Mouse (Mus musculus): Measurements from ENCODE around the gene Ggta1. TPM values are rescaled to one million over a fixed set of nuclear protein-coding genes. Genes with fewer than 3 reads are reported as not detected.
A peak's percentile ranks its signal among the peaks of the same experiment; 100 is the strongest.

Ggta1 gene
- polyA plus RNA-seq, 1 experiment from 2014 or later: 39.4 TPM

DNA sequence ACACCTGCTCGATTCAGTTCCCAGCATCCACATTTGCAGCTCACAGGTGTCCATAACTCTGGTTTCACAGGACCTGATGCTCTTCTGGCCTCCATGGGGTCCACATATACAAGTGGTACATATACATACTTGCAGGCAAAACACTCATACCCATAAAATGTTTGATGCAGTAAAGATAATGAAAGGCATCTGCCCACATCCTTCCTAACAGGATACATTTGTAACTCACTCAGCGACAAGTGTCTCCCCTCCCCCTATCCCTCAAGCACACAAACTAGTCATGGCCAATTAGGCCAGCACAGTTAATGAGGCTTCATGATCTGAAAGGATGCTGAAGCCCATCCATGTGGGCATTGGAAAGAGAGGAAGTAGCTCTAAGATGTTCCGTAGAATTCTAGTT, 40.6 kb downstream of the Ggta1 start:
- no peaks in the 10 kb centered on the region for H3K27me3 ChIP-seq (ENCODE audit: control insufficient read depth, insufficient read depth, low read length)
- no peak overlapping the region for H3K27ac ChIP-seq (replicated peaks in 1 of 2; ENCODE audit: control insufficient read depth in 1 of 2, insufficient read depth in 1 of 2, low read depth in 2 of 2, low read length in 2 of 2)
- no peak overlapping the region for H3K9ac ChIP-seq (ENCODE audit: low read length)
- ATAC-seq (ENCODE audit: insufficient number of reproducible peaks, insufficient read depth, low FRiP score, low read depth): no peak
- H3K36me3 ChIP-seq (ENCODE audit: control insufficient read depth, insufficient read depth, low read length): peaks cover 53% of the 10 kb centered on the region
- H3K4me1 ChIP-seq (ENCODE audit: control insufficient read depth in 2 of 2, insufficient read depth in 2 of 2, low read length in 2 of 2): no peaks in the 10 kb centered on the region; a peak in 1 of 4 replicates
- no peak overlapping the region for H3K4me2 ChIP-seq (ENCODE audit: low read length)
- no peak overlapping the region for H3K4me3 ChIP-seq (ENCODE audit: control insufficient read depth in 1 of 2, insufficient read depth in 1 of 2, low read depth in 1 of 2, low read length in 2 of 2)
- peaks cover 11% of the 10 kb centered on the region; the same call in 1 of the 2 replicates for H3K9me3 ChIP-seq (ENCODE audit: control insufficient read depth, low read length)
- WGBS: 92% methylated on average over 3 of the region's 3 CpGs

DNA sequence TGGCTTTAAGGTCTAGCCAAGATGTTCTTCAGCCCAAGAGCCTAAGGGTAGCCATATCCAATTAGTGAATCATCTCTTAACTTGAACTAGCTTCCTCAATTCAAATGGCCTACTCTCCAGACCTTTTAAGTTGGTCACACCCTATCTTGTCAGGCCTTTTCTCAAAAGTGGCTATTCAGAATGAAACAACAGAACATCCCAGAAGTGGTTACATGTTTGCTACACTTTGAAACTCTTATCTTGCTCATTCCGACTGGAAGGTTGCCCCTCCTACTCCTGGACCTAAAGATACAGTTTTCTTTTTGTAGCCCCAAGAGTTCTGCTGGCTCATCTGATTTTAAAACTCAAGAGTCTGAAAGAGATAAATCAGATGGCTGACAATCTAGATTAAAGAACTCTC, 42.4 kb downstream of the Ggta1 start:
- Histone ChIP-seq H3K4me3 (ENCODE audit: control insufficient read depth in 1 of 2, insufficient read depth in 1 of 2, low read depth in 1 of 2, low read length in 2 of 2) (no peak overlapping the region), H3K27me3 (ENCODE audit: control insufficient read depth, insufficient read depth, low read length) (no peaks in the 10 kb centered on the region), H3K9ac (ENCODE audit: low read length) (no peak overlapping the region), H3K4me1 (ENCODE audit: control insufficient read depth in 2 of 2, insufficient read depth in 2 of 2, low read length in 2 of 2) (no peaks in the 10 kb centered on the region; a peak in 1 of 4 replicates), H3K27ac (replicated peaks in 1 of 2; ENCODE audit: control insufficient read depth in 1 of 2, insufficient read depth in 1 of 2, low read depth in 2 of 2, low read length in 2 of 2) (no peak overlapping the region), H3K4me2 (ENCODE audit: low read length) (no peak overlapping the region), H3K36me3 (ENCODE audit: control insufficient read depth, insufficient read depth, low read length) (peaks cover 58% of the 10 kb centered on the region), H3K9me3 (ENCODE audit: control insufficient read depth, low read length) (peaks cover 11% of the 10 kb centered on the region; the same call in 1 of the 2 replicates)
- ATAC-seq (ENCODE audit: insufficient number of reproducible peaks, insufficient read depth, low FRiP score, low read depth): no peak
- 44% methylated on average over 1 of the region's 1 CpGs for WGBS

DNA sequence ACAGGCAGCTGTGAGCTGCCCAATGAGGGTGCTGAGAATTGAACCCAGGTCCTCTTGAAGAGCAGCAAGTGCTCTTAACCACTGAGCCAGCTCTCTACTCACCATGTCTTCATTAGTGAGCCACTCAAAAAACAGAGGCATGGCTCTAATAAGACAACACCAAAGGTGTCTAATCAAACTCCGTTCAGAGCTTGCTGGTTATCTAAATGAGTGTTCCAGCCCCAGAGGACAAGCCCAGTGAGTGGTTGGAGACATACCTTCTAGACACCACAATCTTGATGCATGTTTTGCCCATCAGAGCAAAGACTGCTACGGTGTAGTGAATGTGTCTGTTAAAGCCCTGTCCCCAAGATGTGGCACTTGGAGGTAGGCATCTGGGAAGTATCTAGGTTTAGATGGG, 43.4 kb downstream of the Ggta1 start:
- H3K4me1 ChIP-seq (ENCODE audit: control insufficient read depth in 2 of 2, insufficient read depth in 2 of 2, low read length in 2 of 2): no peaks in the 10 kb centered on the region; a peak in 1 of 4 replicates
- 92% methylated on average over 2 of the region's 2 CpGs for WGBS

DNA sequence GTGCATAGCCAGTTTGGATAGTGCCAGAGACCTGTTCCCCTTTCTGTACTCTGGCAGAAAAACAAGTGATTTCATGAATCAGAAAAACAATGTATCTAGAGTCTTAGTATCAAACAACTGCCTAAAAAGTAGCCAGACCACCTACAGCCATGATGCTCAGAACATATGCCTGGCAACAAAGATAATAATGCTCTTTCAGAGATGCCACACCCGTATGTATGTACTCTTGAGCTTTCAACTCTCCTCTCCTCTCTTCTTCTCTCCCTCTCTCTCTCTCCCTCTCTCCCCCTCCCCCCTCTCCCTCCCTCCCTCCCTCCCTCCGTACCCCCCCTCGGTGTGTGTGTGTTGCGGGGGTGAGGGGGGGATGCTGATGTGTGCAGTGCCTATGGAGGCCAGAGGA, 43.8 kb downstream of the Ggta1 start:
- no peaks in the 10 kb centered on the region; a peak in 1 of 4 replicates for H3K4me1 ChIP-seq (ENCODE audit: control insufficient read depth in 2 of 2, insufficient read depth in 2 of 2, low read length in 2 of 2)
- no peak overlapping the region for H3K9ac ChIP-seq (ENCODE audit: low read length)
- H3K9me3 ChIP-seq (ENCODE audit: control insufficient read depth, low read length): peaks cover 11% of the 10 kb centered on the region; the same call in 1 of the 2 replicates
- peaks cover 57% of the 10 kb centered on the region for H3K36me3 ChIP-seq (ENCODE audit: control insufficient read depth, insufficient read depth, low read length)
- WGBS: 96% methylated on average over 3 of the region's 4 CpGs
- ATAC-seq (ENCODE audit: insufficient number of reproducible peaks, insufficient read depth, low FRiP score, low read depth): no peak
- H3K4me3 ChIP-seq (ENCODE audit: control insufficient read depth in 1 of 2, insufficient read depth in 1 of 2, low read depth in 1 of 2, low read length in 2 of 2): no peak overlapping the region
- H3K4me2 ChIP-seq (ENCODE audit: low read length): no peak overlapping the region
- H3K27me3 ChIP-seq (ENCODE audit: control insufficient read depth, insufficient read depth, low read length): no peaks in the 10 kb centered on the region
- H3K27ac ChIP-seq (replicated peaks in 1 of 2; ENCODE audit: control insufficient read depth in 1 of 2, insufficient read depth in 1 of 2, low read depth in 2 of 2, low read length in 2 of 2): no peak overlapping the region

More for the DNA sequence above, 43.4 kb downstream of the Ggta1 start:
- peaks cover 11% of the 10 kb centered on the region; the same call in 1 of the 2 replicates for H3K9me3 ChIP-seq (ENCODE audit: control insufficient read depth, low read length)
- H3K27me3 ChIP-seq (ENCODE audit: control insufficient read depth, insufficient read depth, low read length): no peaks in the 10 kb centered on the region
- no peak overlapping the region for H3K27ac ChIP-seq (replicated peaks in 1 of 2; ENCODE audit: control insufficient read depth in 1 of 2, insufficient read depth in 1 of 2, low read depth in 2 of 2, low read length in 2 of 2)
- no peak for ATAC-seq (ENCODE audit: insufficient number of reproducible peaks, insufficient read depth, low FRiP score, low read depth)
- peaks cover 61% of the 10 kb centered on the region for H3K36me3 ChIP-seq (ENCODE audit: control insufficient read depth, insufficient read depth, low read length)
- no peak overlapping the region for H3K4me2 ChIP-seq (ENCODE audit: low read length)
- H3K4me3 ChIP-seq (ENCODE audit: control insufficient read depth in 1 of 2, insufficient read depth in 1 of 2, low read depth in 1 of 2, low read length in 2 of 2): no peak overlapping the region
- H3K9ac ChIP-seq (ENCODE audit: low read length): no peak overlapping the region

DNA sequence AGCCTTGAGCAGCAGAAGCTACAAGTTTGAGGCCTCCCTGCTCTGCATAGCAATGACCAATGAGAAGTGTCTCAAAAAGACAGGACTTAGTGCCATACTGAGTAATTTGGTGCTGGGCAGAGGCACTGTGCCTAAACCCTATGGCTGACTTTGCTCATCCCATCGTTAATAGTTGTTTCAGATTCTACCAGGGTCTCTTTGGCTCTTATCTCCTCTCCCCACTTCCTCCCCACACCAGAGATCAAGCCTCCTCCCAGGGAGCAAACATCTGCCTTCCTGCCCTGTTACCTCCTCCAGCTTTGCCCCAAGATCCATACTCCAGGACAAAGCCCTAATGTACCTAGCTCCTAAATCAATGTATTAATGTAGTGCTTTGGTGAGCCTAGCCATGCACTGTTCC, 45.8 kb downstream of the Ggta1 start:
- Histone ChIP-seq H3K27ac (replicated peaks in 1 of 2; ENCODE audit: control insufficient read depth in 1 of 2, insufficient read depth in 1 of 2, low read depth in 2 of 2, low read length in 2 of 2) (peak overlapping the region in 1 of 2 experiments; percentile 37; a peak in 1 of 4 replicates), H3K9me3 (ENCODE audit: control insufficient read depth, low read length) (peaks cover 11% of the 10 kb centered on the region; the same call in 1 of the 2 replicates), H3K4me3 (ENCODE audit: control insufficient read depth in 1 of 2, insufficient read depth in 1 of 2, low read depth in 1 of 2, low read length in 2 of 2) (no peak overlapping the region), H3K36me3 (ENCODE audit: control insufficient read depth, insufficient read depth, low read length) (peaks cover 47% of the 10 kb centered on the region), H3K27me3 (ENCODE audit: control insufficient read depth, insufficient read depth, low read length) (no peaks in the 10 kb centered on the region), H3K9ac (ENCODE audit: low read length) (no peak overlapping the region), H3K4me1 (ENCODE audit: control insufficient read depth in 2 of 2, insufficient read depth in 2 of 2, low read length in 2 of 2) (peaks cover 2 to 4% of the 10 kb centered on the region in 2 experiments; a peak in 2 of 4 replicates), H3K4me2 (ENCODE audit: low read length) (no peak overlapping the region)
- WGBS: 15% methylated on average over 1 of the region's 1 CpGs
- no peak for ATAC-seq (ENCODE audit: insufficient number of reproducible peaks, insufficient read depth, low FRiP score, low read depth)

DNA sequence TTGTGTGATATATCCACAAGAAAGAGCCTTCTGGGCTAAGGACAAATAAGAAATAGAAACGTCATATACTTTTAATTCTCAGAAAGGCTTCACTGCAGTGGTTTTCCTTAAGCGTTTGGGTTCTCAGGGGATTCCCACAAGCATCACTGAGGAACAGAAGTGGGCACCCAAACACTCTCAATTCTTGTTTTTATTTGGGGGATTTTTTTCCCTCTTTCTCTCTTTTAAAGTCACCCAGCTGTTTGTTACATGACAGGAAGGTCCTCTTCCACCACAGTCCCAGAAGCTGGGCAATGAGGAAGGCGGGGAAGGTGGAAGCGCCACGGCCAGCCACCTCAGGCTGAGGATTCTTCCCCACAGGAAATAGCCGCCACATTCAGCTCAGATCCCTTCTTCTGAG, 46.6 kb downstream of the Ggta1 start:
- Histone ChIP-seq H3K4me2 (ENCODE audit: low read length) (no peak overlapping the region), H3K9ac (ENCODE audit: low read length) (no peak overlapping the region), H3K36me3 (ENCODE audit: control insufficient read depth, insufficient read depth, low read length) (peaks cover 41% of the 10 kb centered on the region), H3K27me3 (ENCODE audit: control insufficient read depth, insufficient read depth, low read length) (no peaks in the 10 kb centered on the region), H3K9me3 (ENCODE audit: control insufficient read depth, low read length) (peaks cover 11% of the 10 kb centered on the region; the same call in 1 of the 2 replicates), H3K4me3 (ENCODE audit: control insufficient read depth in 1 of 2, insufficient read depth in 1 of 2, low read depth in 1 of 2, low read length in 2 of 2) (no peak overlapping the region), H3K4me1 (ENCODE audit: control insufficient read depth in 2 of 2, insufficient read depth in 2 of 2, low read length in 2 of 2) (peaks cover 2 to 4% of the 10 kb centered on the region in 2 experiments; a peak in 2 of 4 replicates), H3K27ac (replicated peaks in 1 of 2; ENCODE audit: control insufficient read depth in 1 of 2, insufficient read depth in 1 of 2, low read depth in 2 of 2, low read length in 2 of 2) (0 out of 4 replicates have a peak overlapping the region, but pooled peaks of 1 of the 2 experiments have one; percentile 37)
- no peak for ATAC-seq (ENCODE audit: insufficient number of reproducible peaks, insufficient read depth, low FRiP score, low read depth)
- WGBS: 78% methylated on average over 6 of the region's 6 CpGs

DNA sequence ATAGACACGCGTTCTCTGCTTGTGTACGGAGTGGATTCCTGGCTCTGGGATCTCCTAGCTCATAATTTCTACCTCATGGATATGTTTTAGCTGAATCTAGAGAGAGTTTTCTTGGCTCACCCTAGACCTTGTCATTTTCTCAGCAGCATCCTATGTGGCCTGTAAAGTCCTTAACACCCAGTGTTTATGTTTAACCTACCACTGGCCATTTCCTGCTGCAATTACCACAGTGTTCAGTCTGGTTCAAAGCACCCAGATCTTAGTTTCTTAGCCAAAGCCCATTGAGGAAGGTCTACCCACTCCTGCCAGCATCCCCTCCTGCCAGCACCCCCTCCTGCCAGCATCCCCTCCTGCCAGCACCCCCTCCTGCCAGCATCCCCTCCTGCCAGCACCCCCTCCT, 50.2 kb downstream of the Ggta1 start:
- H3K9ac ChIP-seq (ENCODE audit: low read length): no peak overlapping the region
- no peaks in the 10 kb centered on the region for H3K27me3 ChIP-seq (ENCODE audit: control insufficient read depth, insufficient read depth, low read length)
- H3K27ac ChIP-seq (replicated peaks in 1 of 2; ENCODE audit: control insufficient read depth in 1 of 2, insufficient read depth in 1 of 2, low read depth in 2 of 2, low read length in 2 of 2): no peak overlapping the region
- peaks cover 32% of the 10 kb centered on the region for H3K36me3 ChIP-seq (ENCODE audit: control insufficient read depth, insufficient read depth, low read length)
- no peak for ATAC-seq (ENCODE audit: insufficient number of reproducible peaks, insufficient read depth, low FRiP score, low read depth)
- 94% methylated on average over 3 of the region's 3 CpGs for WGBS
- H3K4me3 ChIP-seq (ENCODE audit: control insufficient read depth in 1 of 2, insufficient read depth in 1 of 2, low read depth in 1 of 2, low read length in 2 of 2): no peak overlapping the region
- H3K4me1 ChIP-seq (ENCODE audit: control insufficient read depth in 2 of 2, insufficient read depth in 2 of 2, low read length in 2 of 2): peaks cover 4 to 11% of the 10 kb centered on the region in 2 experiments; a peak in 2 of 4 replicates
- no peak overlapping the region for H3K4me2 ChIP-seq (ENCODE audit: low read length)
- H3K9me3 ChIP-seq (ENCODE audit: control insufficient read depth, low read length): no peaks in the 10 kb centered on the region

DNA sequence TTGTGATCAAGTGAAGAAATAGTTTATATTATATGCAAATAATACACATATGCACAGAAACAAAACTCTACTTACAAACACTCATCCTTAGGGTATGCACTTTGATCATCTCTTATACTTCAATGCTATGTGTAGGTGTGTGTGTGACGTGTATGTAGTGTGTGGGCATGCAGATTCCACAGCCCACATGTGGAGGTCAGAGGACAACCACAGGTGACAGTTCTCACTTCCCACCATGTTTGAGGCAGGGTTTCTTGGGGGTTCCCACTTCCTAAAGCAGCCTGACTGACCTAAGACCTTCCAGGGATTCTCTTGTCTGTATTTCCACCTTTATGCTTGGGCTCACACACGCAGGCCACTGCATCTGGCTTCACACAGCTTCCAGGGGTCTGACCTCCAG, 50.8 kb downstream of the Ggta1 start:
- H3K9me3 ChIP-seq (ENCODE audit: control insufficient read depth, low read length): no peaks in the 10 kb centered on the region
- peaks cover 4 to 11% of the 10 kb centered on the region in 2 experiments; a peak in 2 of 4 replicates for H3K4me1 ChIP-seq (ENCODE audit: control insufficient read depth in 2 of 2, insufficient read depth in 2 of 2, low read length in 2 of 2)
- H3K9ac ChIP-seq (ENCODE audit: low read length): no peak overlapping the region
- H3K27ac ChIP-seq (replicated peaks in 1 of 2; ENCODE audit: control insufficient read depth in 1 of 2, insufficient read depth in 1 of 2, low read depth in 2 of 2, low read length in 2 of 2): 0 out of 4 replicates have a peak overlapping the region, but pooled peaks of 1 of the 2 experiments have one; percentile 9
- no peaks in the 10 kb centered on the region for H3K27me3 ChIP-seq (ENCODE audit: control insufficient read depth, insufficient read depth, low read length)
- ATAC-seq (ENCODE audit: insufficient number of reproducible peaks, insufficient read depth, low FRiP score, low read depth): no peak
- WGBS: 91% methylated on average over 2 of the region's 2 CpGs
- H3K4me3 ChIP-seq (ENCODE audit: control insufficient read depth in 1 of 2, insufficient read depth in 1 of 2, low read depth in 1 of 2, low read length in 2 of 2): no peak overlapping the region
- peaks cover 33% of the 10 kb centered on the region for H3K36me3 ChIP-seq (ENCODE audit: control insufficient read depth, insufficient read depth, low read length)
- no peak overlapping the region for H3K4me2 ChIP-seq (ENCODE audit: low read length)
